Mouse (Mus musculus) NIH3T3 (cell line): ENCODE measurements around the gene Hoxc4.

Experiments used
- DNase-seq: peaks from one replicate; pipeline ENCODE4 v3.0.0-alpha.2; 2012; ENCODE audit warnings: low read depth

Hoxc4 gene

GRCm38 (mm10) chr15:103011928-103012486 is 6.7 kb upstream of the Hoxc4 start:
- DNase-seq: no peak

DNA sequence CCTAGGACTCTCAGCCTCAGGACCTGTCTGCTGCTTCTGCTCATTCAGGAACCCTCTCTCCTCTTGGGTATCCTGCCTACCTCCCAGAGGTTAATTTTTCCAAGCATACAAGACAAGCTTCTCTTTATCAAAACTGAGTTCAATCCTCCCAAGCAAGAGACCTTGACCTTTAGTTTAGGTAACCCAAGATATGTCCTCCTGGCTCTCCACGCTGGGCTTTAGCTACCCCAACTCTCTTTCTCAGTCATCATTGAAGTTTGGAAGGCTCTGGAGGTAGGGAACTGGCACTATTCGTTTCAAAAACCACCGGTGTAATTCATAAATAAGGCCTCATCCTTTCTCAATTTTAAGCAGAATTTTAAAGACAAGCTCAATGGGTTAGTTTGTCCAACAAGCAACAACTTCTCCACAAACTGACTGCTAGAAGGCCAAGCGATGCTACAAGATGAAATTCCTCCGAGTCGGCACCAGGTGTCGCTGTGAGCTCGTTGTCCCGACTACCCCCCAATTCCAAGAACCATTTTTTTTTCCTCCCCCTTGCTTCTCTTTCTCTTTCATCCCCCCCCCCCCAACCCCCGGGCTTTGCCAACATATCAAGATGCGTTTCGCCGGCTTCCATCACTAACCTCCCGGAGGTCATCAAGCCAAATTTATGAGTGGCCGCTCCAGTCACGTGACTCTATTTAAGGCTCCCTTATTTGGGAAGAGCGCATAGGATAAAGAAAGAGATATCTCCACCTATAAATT is 5.3 kb upstream of the Hoxc4 start:
- peak; percentile 80 for DNase-seq

DNA sequence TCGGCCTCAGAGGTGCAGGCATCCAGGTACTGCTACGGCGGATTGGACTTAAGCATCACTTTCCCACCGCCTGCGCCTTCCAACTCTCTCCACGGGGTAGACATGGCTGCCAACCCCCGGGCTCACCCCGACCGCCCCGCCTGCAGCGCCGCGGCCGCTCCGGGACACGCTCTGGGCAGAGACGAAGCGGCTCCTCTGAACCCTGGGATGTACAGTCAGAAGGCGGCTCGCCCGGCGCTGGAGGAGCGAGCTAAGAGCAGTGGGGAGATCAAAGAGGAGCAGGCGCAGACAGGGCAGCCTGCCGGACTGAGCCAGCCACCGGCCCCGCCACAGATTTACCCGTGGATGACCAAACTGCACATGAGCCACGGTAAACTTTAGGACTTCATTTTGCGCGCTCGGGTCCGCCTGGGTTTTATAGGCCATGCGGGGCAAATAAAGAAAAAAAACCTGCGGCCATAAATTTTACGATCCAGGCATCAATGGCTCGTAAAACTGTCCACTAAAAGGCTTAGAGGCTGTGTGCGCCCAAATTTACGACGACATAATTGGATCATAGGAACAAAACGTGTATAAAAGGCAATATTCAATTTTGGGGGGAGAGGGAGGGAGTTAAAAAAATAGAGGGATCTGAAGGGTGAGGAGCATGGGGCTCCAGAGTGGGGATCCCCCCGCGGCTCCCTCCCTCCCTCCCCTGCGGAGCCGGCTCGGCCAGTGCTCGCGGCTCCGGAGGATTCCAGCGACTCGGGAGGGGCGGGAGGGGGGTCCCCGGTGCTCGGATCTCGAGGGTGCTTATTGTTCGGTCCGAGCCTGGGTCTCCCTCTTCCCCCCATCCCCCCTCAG is 4.3 kb upstream of the Hoxc4 start:
- peak; percentile 62 for DNase-seq

GRCm38 (mm10) chr15:103015009-103015399 is 3.7 kb upstream of the Hoxc4 start:
- DNase-seq: peak; percentile 46

DNA sequence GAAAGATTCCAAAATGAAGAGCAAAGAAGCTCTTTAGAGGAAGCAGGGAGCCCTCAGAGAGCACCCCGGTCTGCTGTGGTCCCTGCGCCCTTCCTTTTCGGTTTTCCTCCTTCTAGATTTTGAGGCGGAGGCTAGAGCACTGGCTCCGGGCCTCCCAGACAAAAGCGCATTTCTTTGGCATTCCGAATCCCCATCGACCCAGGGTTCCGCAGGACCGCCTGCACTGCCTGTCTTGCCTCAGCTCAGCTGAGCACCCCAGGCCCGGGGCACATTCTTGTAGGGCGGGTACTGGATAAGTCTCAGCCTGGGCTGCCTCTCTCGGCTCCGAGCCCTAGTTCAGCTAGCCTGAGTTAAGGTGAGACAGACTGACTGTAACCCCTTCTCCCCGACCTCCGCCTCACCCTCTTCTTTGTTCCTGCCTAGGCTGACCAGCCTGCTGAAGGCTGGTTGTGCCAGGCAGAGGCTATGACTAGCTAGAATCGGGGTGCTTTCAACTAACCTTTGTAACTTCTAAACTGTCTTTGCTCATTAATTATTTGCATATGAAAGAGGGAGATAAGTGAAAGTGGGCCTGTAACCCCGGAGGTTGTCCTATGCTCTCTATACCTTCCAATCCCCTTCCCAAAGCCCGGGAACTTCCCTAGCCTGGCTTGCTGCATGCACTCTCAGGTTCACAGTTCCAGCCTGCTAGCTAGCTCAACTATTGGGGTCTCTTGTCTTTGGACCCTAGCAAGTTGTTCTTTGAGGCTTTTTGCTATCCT is 3.1 kb upstream of the Hoxc4 start:
- peak; percentile 49 for DNase-seq

DNA sequence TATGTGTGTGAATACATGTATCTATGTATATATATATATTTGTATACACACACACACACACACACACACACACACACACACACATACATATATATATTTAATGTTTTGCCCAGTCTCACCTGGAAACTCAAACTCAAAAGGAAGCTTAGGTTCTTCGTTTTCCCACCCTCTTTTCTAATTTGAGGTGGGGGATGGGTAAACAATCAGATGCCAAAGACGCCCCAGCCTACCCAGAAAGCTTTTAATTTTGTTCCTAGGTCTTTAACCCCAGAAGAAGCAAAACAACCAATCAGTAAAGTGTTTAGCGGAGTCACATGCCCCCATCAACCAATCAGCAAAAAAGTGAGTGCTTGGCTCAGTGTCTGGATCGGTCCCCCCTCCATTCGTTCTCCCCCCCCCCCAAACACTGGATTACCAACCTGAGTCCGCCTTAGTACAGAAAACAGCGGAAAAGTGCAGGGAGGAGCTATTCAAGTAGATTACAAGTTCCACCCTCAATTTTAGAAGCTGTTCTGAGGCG is 2.2 kb downstream of the Hoxc4 start:
- DNase-seq: no peak

DNA sequence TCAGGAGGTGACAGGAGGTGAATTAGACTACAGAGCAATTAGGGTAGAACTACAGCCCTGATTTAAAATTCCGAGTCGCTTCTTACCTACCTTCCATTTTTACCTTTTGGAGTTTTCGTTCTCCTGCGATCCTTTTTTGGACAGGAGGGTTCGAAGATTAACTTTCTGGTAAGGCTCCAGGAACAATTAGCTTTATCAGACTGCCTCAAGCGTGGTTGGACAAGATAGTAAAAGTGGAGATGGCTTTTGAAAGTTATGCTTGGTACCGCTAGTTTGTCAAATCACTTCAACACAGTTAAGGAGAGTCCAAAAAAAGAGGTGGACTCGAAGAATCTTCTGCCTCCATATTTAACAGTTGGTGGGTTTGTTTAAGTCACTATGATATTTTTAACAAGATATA is 2.8 kb downstream of the Hoxc4 start:
- no peak for DNase-seq

GRCm38 (mm10) chr15:103024131-103024530 is 5.4 kb downstream of the Hoxc4 start:
- no peak for DNase-seq

DNA sequence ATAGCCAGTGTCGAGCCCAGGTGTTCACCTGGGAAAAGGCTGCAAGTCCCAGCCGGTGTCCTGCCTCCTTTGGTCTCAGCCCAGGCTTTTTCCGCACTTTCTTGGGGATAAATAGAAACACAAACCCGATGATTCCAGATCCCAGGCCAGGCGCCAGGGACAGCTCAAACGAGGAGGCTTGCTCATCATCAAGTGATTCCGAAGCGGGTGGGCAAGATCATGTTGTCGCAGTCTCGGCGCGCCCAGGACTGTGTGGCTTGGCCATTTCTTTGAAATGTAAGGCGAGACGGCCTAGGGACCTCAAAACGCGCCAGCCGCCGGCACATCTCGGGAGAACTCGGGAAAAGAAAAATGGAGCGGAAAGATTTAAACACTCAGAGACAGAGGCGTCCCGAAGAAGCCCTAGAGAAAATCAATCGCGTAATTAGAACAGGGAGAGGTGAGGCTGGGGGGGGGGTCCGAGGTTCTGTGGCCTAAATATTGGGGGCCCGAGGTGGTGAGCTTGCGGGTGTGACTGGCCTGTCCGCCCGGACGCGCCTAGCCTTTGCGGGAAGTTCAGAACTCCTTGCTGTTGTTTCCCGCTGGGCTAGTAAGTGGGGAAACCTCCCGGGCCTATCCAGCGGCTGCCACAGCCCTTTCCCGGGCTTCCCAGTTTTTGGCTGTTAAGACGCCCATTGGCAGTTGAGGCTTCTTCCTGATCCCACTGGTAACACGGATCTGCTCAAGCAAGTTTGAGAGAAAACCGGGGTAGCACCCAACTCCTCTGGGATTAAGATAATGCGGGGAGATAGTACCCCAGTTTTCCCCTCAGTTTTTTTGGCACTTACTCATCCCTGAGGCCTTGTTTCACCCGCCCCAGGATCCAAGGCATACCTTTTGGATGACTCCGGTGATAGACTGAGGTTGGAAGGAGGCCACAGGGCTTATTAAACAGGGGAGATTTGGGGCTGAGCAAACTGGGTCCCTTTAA is 8.8 kb downstream of the Hoxc4 start:
- DNase-seq: peak; percentile 57

DNA sequence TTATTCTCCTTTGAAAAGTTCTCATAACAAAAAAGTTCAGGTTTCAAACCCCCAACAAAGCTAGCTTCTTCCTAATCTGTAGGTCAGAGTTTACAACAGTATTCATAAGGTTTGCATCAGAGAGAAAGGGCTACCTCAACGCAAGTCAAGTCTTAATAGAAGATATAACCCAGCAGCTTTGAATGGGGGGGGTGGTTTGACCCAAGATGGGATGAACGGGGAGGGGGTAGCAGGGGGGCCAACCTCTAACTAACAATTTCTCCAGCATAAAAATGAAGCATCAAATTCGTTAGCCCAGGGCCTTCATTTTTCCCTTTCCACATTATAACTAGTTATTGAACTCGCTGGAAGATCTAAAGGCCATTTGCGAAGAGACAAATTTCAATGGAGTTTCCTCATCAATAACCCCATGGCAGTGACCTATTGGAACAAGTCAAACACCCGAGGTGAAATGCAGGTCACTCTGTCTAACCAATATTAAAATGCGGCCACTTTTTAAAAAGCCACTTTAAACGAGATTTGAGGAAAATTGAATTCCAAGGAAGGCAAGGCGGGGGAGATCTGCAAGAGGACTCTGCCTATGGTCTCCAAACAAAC is 10.3 kb downstream of the Hoxc4 start:
- DNase-seq: no peak

- no peak for DNase-seq
Measured at GRCm38 (mm10) chr15:103030142-103030541, 11.4 kb downstream of the Hoxc4 start.

DNA sequence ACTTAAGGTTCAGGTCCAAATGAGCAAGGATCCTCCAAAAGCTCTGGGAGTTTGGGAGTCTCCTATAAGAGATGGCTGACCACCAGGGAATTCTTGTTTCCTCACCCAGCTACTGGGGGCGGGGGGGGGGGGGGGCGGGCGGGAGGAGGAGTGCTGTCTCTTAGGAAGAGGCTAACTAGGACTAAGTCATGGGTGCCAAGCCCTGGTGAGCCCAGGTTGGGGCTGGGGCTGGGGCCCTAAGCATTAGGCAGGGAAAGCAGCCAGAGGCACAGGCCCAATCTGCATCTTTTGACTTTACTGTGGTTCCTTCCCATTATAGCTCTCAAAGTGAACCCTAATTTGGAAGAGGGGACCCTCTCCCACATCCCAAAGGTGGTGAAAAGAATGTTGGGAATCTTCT is 13.4 kb downstream of the Hoxc4 start:
- DNase-seq: no peak

GRCm38 (mm10) chr15:103032646-103033575 is 14.2 kb downstream of the Hoxc4 start:
- peak; percentile 56 for DNase-seq

- DNase-seq: peak; percentile 27
Measured at GRCm38 (mm10) chr15:103034043-103034806, 15.5 kb downstream of the Hoxc4 start.

DNA sequence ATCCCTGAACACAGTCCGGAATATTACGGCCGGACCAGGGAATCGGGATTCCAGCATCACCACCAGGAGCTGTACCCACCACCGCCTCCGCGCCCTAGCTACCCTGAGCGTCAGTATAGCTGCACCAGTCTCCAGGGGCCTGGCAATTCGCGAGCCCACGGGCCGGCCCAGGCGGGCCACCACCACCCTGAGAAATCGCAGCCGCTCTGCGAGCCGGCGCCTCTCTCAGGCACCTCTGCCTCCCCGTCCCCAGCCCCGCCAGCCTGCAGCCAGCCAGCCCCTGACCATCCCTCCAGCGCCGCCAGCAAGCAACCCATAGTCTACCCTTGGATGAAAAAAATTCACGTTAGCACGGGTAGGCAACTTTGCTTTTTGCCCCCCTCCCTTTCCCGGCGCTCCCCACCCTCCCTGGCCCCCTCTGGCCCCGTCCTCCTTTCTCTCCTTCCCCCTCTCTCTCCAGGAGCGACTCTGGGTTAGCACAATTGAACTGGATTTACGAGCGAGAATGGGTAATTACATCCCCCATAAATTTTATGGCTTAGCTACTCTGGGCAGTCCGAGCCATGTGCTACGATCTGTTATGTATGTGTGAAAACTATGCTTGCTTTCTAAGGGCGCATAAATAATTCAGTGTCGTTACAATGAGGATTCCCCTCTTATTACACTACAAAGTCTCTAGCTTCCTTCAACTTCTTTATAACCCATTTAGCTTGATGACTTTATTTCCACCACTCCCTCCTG is 16.2 kb downstream of the Hoxc4 start:
- DNase-seq: no peak

- no peak for DNase-seq
Measured at GRCm38 (mm10) chr15:103035548-103035881, 16.8 kb downstream of the Hoxc4 start.

- no peak for DNase-seq
Measured at GRCm38 (mm10) chr15:103037579-103037978, 18.8 kb downstream of the Hoxc4 start.
